Mouse (Mus musculus): ENCODE data around the gene Ppdpf. TPM values are rescaled to one million over a fixed set of nuclear protein-coding genes. Genes with fewer than 3 reads are reported as not detected.

Ppdpf gene
- total and polyA plus RNA-seq, 2 experiments: 48.4 to 181 TPM

DNA sequence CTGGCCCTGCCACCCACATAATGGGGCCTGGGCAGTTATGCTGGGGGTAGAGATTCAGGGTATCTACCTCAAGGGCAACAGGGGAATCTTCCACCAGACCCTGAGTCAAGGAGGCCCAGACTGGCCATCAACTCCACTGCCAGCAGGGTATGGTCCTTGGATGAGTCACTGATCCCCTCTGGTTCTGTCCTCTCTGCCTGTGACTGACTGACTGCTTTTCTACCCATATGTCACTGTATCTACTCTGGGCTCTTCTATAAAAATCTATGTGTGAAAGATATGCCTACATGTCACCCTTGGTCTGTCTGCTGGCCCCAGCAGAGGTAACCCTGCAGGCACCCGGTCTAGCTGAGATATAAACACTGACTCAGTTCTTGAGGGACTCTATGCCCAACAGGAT lies 33.9 kb upstream of the Ppdpf start:
- H3K27ac ChIP-seq (replicated peaks; ENCODE audit: insufficient read depth, low read depth, low read length): no peak overlapping the region
- DNase-seq (ENCODE audit: extremely low read depth, low read depth, low spot score): no peak
- H3K36me3 ChIP-seq (ENCODE audit: control insufficient read depth, insufficient read depth, low read length): no peaks in the 10 kb centered on the region
- no peak overlapping the region for H3K4me3 ChIP-seq (ENCODE audit: insufficient read depth, low read depth, low read length)
- WGBS: 78% methylated on average over 1 of the region's 1 CpGs
- peaks cover 3% of the 10 kb centered on the region for H3K4me1 ChIP-seq (ENCODE audit: control insufficient read depth, insufficient read depth, low read length)
- H3K9ac ChIP-seq (ENCODE audit: low read depth, low read length): no peak overlapping the region
- no peak for TF ChIP-seq CTCF (IDR thresholded peaks at IDR 0.05; ENCODE audit: low read depth, low read length)
- TF ChIP-seq POLR2A (IDR thresholded peaks at IDR 0.05; ENCODE audit: extremely low read depth, insufficient read depth, low read length): no peak
- peaks cover 8% of the 10 kb centered on the region; the same call in 1 of the 2 replicates for H3K27me3 ChIP-seq (ENCODE audit: control insufficient read depth, insufficient read depth, low read length)
- H3K79me2 ChIP-seq (ENCODE audit: control insufficient read depth, insufficient read depth, low read length): no peaks in the 10 kb centered on the region

DNA sequence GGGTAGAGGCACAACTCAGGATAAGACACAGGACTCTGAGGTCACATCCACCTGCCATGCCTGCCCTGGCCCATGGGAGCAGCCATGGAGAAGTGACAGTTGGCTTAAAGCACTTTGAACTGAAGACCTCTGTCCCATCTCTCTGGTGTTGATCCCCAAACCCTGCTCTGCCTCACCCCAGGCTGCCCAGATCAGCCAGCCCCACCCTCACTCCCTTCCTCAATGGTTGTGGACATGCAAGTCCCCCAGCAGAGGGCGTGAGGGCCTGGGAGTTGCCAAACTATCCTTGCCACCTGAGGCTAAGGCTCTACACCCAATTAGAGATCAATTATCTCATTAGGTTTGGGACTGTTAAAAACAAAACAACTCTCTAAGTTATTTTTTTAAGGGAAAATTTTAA lies 33.2 kb upstream of the Ppdpf start:
- WGBS: 0% methylated on average over 1 of the region's 1 CpGs
- Histone ChIP-seq H3K9ac (ENCODE audit: low read depth, low read length) (no peak overlapping the region), H3K79me2 (ENCODE audit: control insufficient read depth, insufficient read depth, low read length) (no peaks in the 10 kb centered on the region), H3K36me3 (ENCODE audit: control insufficient read depth, insufficient read depth, low read length) (no peaks in the 10 kb centered on the region), H3K27me3 (ENCODE audit: control insufficient read depth, insufficient read depth, low read length) (peaks cover 8% of the 10 kb centered on the region; the same call in 1 of the 2 replicates), H3K27ac (replicated peaks; ENCODE audit: insufficient read depth, low read depth, low read length) (no peak overlapping the region), H3K4me3 (ENCODE audit: insufficient read depth, low read depth, low read length) (no peak overlapping the region), H3K4me1 (ENCODE audit: control insufficient read depth, insufficient read depth, low read length) (no peaks in the 10 kb centered on the region)
- TF ChIP-seq CTCF (IDR thresholded peaks at IDR 0.05; ENCODE audit: low read depth, low read length) (peak; percentile 79), POLR2A (IDR thresholded peaks at IDR 0.05; ENCODE audit: extremely low read depth, insufficient read depth, low read length) (no peak)
- no peak for DNase-seq (ENCODE audit: extremely low read depth, low read depth, low spot score)

DNA sequence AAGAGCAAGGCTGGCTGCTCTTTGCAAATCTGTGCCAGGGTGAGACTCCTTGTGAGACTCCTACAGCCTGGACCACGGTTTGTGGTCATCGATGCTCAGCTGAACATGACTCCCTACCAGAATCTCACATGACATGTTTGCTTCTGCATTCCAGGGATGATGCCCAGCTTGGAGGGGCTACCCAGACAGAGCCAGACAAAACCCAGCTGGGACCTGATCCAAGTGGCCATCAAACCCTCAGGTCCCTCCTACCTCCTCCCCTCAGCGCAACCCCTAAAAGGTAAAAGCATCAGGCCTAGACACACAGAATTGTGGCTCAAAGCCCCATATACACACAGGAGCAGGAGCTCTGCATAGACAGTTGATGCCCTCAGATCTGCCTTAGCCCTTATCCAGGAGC lies 32.7 kb upstream of the Ppdpf start:
- Histone ChIP-seq H3K9ac (ENCODE audit: low read depth, low read length) (no peak overlapping the region), H3K4me1 (ENCODE audit: control insufficient read depth, insufficient read depth, low read length) (no peaks in the 10 kb centered on the region), H3K27ac (replicated peaks; ENCODE audit: insufficient read depth, low read depth, low read length) (no peak overlapping the region), H3K36me3 (ENCODE audit: control insufficient read depth, insufficient read depth, low read length) (no peaks in the 10 kb centered on the region), H3K27me3 (ENCODE audit: control insufficient read depth, insufficient read depth, low read length) (peaks cover 8% of the 10 kb centered on the region; the same call in 1 of the 2 replicates), H3K4me3 (ENCODE audit: insufficient read depth, low read depth, low read length) (no peak overlapping the region), H3K79me2 (ENCODE audit: control insufficient read depth, insufficient read depth, low read length) (no peaks in the 10 kb centered on the region)
- TF ChIP-seq CTCF (IDR thresholded peaks at IDR 0.05; ENCODE audit: low read depth, low read length) (no peak), POLR2A (IDR thresholded peaks at IDR 0.05; ENCODE audit: extremely low read depth, insufficient read depth, low read length) (no peak)
- DNase-seq (ENCODE audit: extremely low read depth, low read depth, low spot score): no peak
- WGBS: 85% methylated on average over 3 of the region's 3 CpGs

DNA sequence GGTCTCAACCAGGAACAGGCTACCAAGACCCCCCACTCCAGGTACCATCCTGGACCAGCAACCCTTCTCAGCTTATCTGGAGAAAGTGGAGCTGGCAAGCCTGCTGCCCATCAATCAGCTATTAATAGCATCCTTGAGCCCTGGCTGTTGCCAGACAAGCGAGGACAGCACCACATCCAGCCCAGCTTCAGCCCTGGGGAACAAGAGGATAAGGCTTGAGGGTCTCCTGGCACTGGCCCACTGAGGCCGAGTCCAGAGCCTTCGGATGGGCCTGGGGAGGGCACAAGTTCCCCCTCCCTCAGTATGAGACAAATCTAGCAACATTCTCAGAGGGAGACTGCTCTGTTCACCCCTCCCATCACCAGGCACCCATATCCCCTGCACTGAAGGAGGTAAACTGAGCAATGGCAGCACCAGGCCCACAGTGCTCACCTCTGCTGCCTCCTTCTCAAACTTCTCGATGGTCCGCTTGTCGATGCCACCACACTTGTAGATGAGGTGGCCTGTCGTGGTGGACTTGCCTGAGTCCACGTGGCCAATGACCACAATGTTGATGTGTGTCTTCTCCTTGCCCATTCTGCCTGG lies 32.1 kb upstream of the Ppdpf start:
- no peak for DNase-seq (ENCODE audit: extremely low read depth, low read depth, low spot score)
- WGBS: 71% methylated on average over 8 of the region's 8 CpGs
- no peaks in the 10 kb centered on the region for H3K79me2 ChIP-seq (ENCODE audit: control insufficient read depth, insufficient read depth, low read length)
- H3K4me1 ChIP-seq (ENCODE audit: control insufficient read depth, insufficient read depth, low read length): no peaks in the 10 kb centered on the region
- H3K36me3 ChIP-seq (ENCODE audit: control insufficient read depth, insufficient read depth, low read length): no peaks in the 10 kb centered on the region
- peaks cover 8% of the 10 kb centered on the region; the same call in 1 of the 2 replicates for H3K27me3 ChIP-seq (ENCODE audit: control insufficient read depth, insufficient read depth, low read length)
- no peak overlapping the region for H3K4me3 ChIP-seq (ENCODE audit: insufficient read depth, low read depth, low read length)
- H3K27ac ChIP-seq (replicated peaks; ENCODE audit: insufficient read depth, low read depth, low read length): no peak overlapping the region
- no peak overlapping the region for H3K9ac ChIP-seq (ENCODE audit: low read depth, low read length)
- TF ChIP-seq CTCF (IDR thresholded peaks at IDR 0.05; ENCODE audit: low read depth, low read length) (no peak), POLR2A (IDR thresholded peaks at IDR 0.05; ENCODE audit: extremely low read depth, insufficient read depth, low read length) (no peak)

DNA sequence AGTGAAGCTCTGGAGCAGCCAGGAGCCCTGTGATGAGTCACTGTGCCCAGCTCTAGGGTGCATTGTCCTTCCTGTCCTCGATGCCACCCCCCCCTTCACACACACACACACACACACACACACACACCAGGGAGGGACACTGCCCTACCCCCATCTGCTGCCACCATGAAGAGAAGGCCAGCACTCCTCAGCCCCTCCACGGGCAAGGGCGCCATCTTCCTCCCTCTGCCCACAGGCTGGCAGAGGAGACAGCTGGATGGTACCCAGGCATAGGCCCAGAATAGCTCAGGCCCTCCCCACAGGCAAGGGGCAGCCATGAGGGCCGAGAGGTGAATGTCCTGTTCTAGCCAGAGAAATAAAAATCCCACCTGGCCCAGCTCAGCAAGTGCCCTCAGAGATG lies 31.2 kb upstream of the Ppdpf start:
- no peak overlapping the region for H3K27ac ChIP-seq (replicated peaks; ENCODE audit: insufficient read depth, low read depth, low read length)
- no peaks in the 10 kb centered on the region for H3K36me3 ChIP-seq (ENCODE audit: control insufficient read depth, insufficient read depth, low read length)
- peaks cover 8% of the 10 kb centered on the region; the same call in 1 of the 2 replicates for H3K27me3 ChIP-seq (ENCODE audit: control insufficient read depth, insufficient read depth, low read length)
- no peak for TF ChIP-seq POLR2A (IDR thresholded peaks at IDR 0.05; ENCODE audit: extremely low read depth, insufficient read depth, low read length)
- TF ChIP-seq CTCF (IDR thresholded peaks at IDR 0.05; ENCODE audit: low read depth, low read length): no peak
- no peaks in the 10 kb centered on the region for H3K4me1 ChIP-seq (ENCODE audit: control insufficient read depth, insufficient read depth, low read length)
- no peak overlapping the region for H3K9ac ChIP-seq (ENCODE audit: low read depth, low read length)
- no peaks in the 10 kb centered on the region for H3K79me2 ChIP-seq (ENCODE audit: control insufficient read depth, insufficient read depth, low read length)
- DNase-seq (ENCODE audit: extremely low read depth, low read depth, low spot score): no peak
- H3K4me3 ChIP-seq (ENCODE audit: insufficient read depth, low read depth, low read length): no peak overlapping the region
- WGBS: 50% methylated on average over 4 of the region's 4 CpGs

Measured in liver, adult 2 months (tissue).